Mouse (Mus musculus) forebrain, embryonic 16.5 days (tissue): ENCODE data around the gene Vps37b. TPM values are rescaled to one million over a fixed set of nuclear protein-coding genes. Genes with fewer than 3 reads are reported as not detected.

Source experiments
- ATAC-seq: fragments of 200-750 bp; cut with Nextera tagmentation; 2 replicates; pipeline ENCODE4 v1.8.0; 2017; ENCODE audit warnings: mild to moderate bottlenecking, moderate library complexity
- H3K27ac ChIP-seq: fragments of 300-500 bp; sonication (generic); 2 replicates; pipeline ENCODE4 v1.5.1; 2014; ENCODE audit warnings: low read length, control low read depth
- H3K27me3 ChIP-seq: fragments of 300-500 bp; sonication (generic); replicated peaks from 2 replicates; pipeline ENCODE4 v1.6.1; 2014; ENCODE audit warnings: low read length; ENCODE audit not compliant: control insufficient read depth, insufficient read depth
- H3K36me3 ChIP-seq: fragments of 300-500 bp; sonication (generic); 2 replicates; pipeline ENCODE4 v1.6.1; 2014; ENCODE audit not compliant: control insufficient read depth, insufficient read depth
- H3K4me1 ChIP-seq: fragments of 300-500 bp; sonication (generic); replicated peaks from 2 replicates; pipeline ENCODE4 v1.6.1; 2014; ENCODE audit warnings: low read length; ENCODE audit not compliant: control insufficient read depth, insufficient read depth
- H3K4me2 ChIP-seq: fragments of 300-500 bp; sonication (generic); 2 replicates; pipeline ENCODE4 v1.6.1; 2014; ENCODE audit warnings: mild to moderate bottlenecking, low read length, control low read depth
- H3K4me3 ChIP-seq: fragments of 300-500 bp; sonication (generic); replicated peaks from 2 replicates; pipeline ENCODE4 v1.5.1; 2014; ENCODE audit warnings: mild to moderate bottlenecking, low read length, control low read depth
- H3K9ac ChIP-seq: fragments of 300-500 bp; sonication (generic); replicated peaks from 2 replicates; pipeline ENCODE4 v1.6.1; 2014; ENCODE audit warnings: low read depth, low read length, control low read depth
- H3K9me3 ChIP-seq: fragments of 300-500 bp; sonication (generic); 2 replicates; pipeline ENCODE4 v1.6.1; 2016; ENCODE audit warnings: low read length; ENCODE audit not compliant: control insufficient read depth
- WGBS: fragments of 180-500 bp; shearing (Covaris S2); extraction: QIAGEN DNeasy Blood & Tissue Kit; methylation state at CpG from one replicate; pipeline ENCODE4 v1.1.7; 2014; 5-methylcytosine and 5-hydroxymethylcytosine counted together
- polyA plus RNA-seq: library from polyadenylated mRNA; unstranded; fragments of >200 nt; fragmentation: Nextera tagmentation; extraction: Ambion mirVana; gene quantifications from 2 replicates; pipeline ENCODE4 v1.2.1, GENCODE M21; 2015

Vps37b gene
- polyA plus RNA-seq, 1 experiment from 2014 or later = 104 TPM

- no peak overlapping the region for H3K4me2 ChIP-seq
- H3K27ac ChIP-seq = no peak overlapping the region
- 81% methylated on average over 9 of the region's 9 CpGs for WGBS
- no peaks in the 10 kb centered on the region for H3K36me3 ChIP-seq
- peaks cover 5% of the 10 kb centered on the region; the same call in 1 of the 2 replicates for H3K4me1 ChIP-seq
- no peaks in the 10 kb centered on the region for H3K9me3 ChIP-seq
- H3K4me3 ChIP-seq = no peak overlapping the region
- no peak for ATAC-seq
- H3K9ac ChIP-seq = no peak overlapping the region
- no peaks in the 10 kb centered on the region for H3K27me3 ChIP-seq
Measured at GRCm38 (mm10) chr5:123980521-123981249, 51.4 kb downstream of the Vps37b start.

- no peak overlapping the region for H3K27ac ChIP-seq
- 71% methylated on average over 4 of the region's 4 CpGs for WGBS
Measured at GRCm38 (mm10) chr5:123979980-123980369, 52.1 kb downstream of the Vps37b start.

GRCm38 (mm10) chr5:123979221-123979979 lies 52.7 kb downstream of the Vps37b start:
- H3K27me3 ChIP-seq = no peaks in the 10 kb centered on the region
- H3K27ac ChIP-seq = no peak overlapping the region
- 79% methylated on average over 18 of the region's 18 CpGs for WGBS
- H3K4me2 ChIP-seq = no peak overlapping the region
- H3K9me3 ChIP-seq = no peaks in the 10 kb centered on the region
- no peaks in the 10 kb centered on the region for H3K36me3 ChIP-seq
- no peak for ATAC-seq
- no peak overlapping the region for H3K9ac ChIP-seq
- H3K4me3 ChIP-seq = no peak overlapping the region
- peaks cover 18% of the 10 kb centered on the region for H3K4me1 ChIP-seq

More at GRCm38 (mm10) chr5:123979980-123980369, 52.1 kb downstream of the Vps37b start:
- Histone ChIP-seq H3K27me3 (no peaks in the 10 kb centered on the region), H3K4me3 (no peak overlapping the region), H3K4me2 (no peak overlapping the region), H3K36me3 (no peaks in the 10 kb centered on the region), H3K9me3 (no peaks in the 10 kb centered on the region), H3K4me1 (peaks cover 12% of the 10 kb centered on the region), H3K9ac (no peak overlapping the region)
- ATAC-seq = no peak

GRCm38 (mm10) chr5:123978131-123978530 lies 53.9 kb downstream of the Vps37b start:
- H3K27ac ChIP-seq = no peak overlapping the region
- H3K36me3 ChIP-seq = no peaks in the 10 kb centered on the region
- no peak overlapping the region for H3K4me3 ChIP-seq
- H3K9me3 ChIP-seq = no peaks in the 10 kb centered on the region
- no peak overlapping the region for H3K9ac ChIP-seq
- ATAC-seq = no peak
- H3K27me3 ChIP-seq = no peaks in the 10 kb centered on the region
- H3K4me2 ChIP-seq = no peak overlapping the region
- 76% methylated on average over 5 of the region's 5 CpGs for WGBS
- peaks cover 23% of the 10 kb centered on the region for H3K4me1 ChIP-seq

- H3K9me3 ChIP-seq = no peaks in the 10 kb centered on the region
- no peak overlapping the region for H3K4me2 ChIP-seq
- no peak overlapping the region for H3K27ac ChIP-seq
- H3K9ac ChIP-seq = no peak overlapping the region
- no peak overlapping the region for H3K4me3 ChIP-seq
- peaks cover 24% of the 10 kb centered on the region for H3K4me1 ChIP-seq
- WGBS = 48% methylated on average over 3 of the region's 3 CpGs
- no peaks in the 10 kb centered on the region for H3K27me3 ChIP-seq
- H3K36me3 ChIP-seq = no peaks in the 10 kb centered on the region
- ATAC-seq = no peak
Measured at GRCm38 (mm10) chr5:123977231-123977630, 54.8 kb downstream of the Vps37b start.

- 72% methylated on average over 6 of the region's 6 CpGs for WGBS
- no peak overlapping the region for H3K9ac ChIP-seq
- H3K4me3 ChIP-seq = no peak overlapping the region
- H3K27me3 ChIP-seq = no peaks in the 10 kb centered on the region
- no peak overlapping the region for H3K27ac ChIP-seq
- H3K4me2 ChIP-seq = no peak overlapping the region
- H3K9me3 ChIP-seq = no peaks in the 10 kb centered on the region
- H3K4me1 ChIP-seq = peaks cover 21% of the 10 kb centered on the region
- no peak for ATAC-seq
- H3K36me3 ChIP-seq = no peaks in the 10 kb centered on the region
Measured at GRCm38 (mm10) chr5:123975668-123976180, 56.3 kb downstream of the Vps37b start.

- peaks cover 21% of the 10 kb centered on the region for H3K4me1 ChIP-seq
- H3K27me3 ChIP-seq = no peaks in the 10 kb centered on the region
- ATAC-seq = no peak
- WGBS = 16% methylated on average over 11 of the region's 11 CpGs
- H3K36me3 ChIP-seq = no peaks in the 10 kb centered on the region
- H3K4me3 ChIP-seq = peak overlapping the region; percentile 78
- H3K4me2 ChIP-seq = peak overlapping the region; percentile 87
- no peak overlapping the region for H3K27ac ChIP-seq
- no peaks in the 10 kb centered on the region for H3K9me3 ChIP-seq
- peak overlapping the region; percentile 79; the same call in 1 of the 2 replicates for H3K9ac ChIP-seq
Measured at GRCm38 (mm10) chr5:123974616-123975111, 57.4 kb downstream of the Vps37b start.

GRCm38 (mm10) chr5:123974179-123974485 lies 57.9 kb downstream of the Vps37b start:
- H3K9me3 ChIP-seq = no peaks in the 10 kb centered on the region
- peak overlapping the region; percentile 79 for H3K9ac ChIP-seq
- no peaks in the 10 kb centered on the region for H3K27me3 ChIP-seq
- H3K27ac ChIP-seq = no peak overlapping the region
- no peaks in the 10 kb centered on the region for H3K36me3 ChIP-seq
- H3K4me2 ChIP-seq = peak overlapping the region; percentile 87
- peak overlapping the region; percentile 78 for H3K4me3 ChIP-seq
- WGBS = 2% methylated on average over 14 of the region's 14 CpGs
- ATAC-seq = no peak
- H3K4me1 ChIP-seq = peaks cover 21% of the 10 kb centered on the region
